Mouse (Mus musculus): ENCODE measurements at regions not wholly inside any gene's neighbourhood (a gene's known extent, or its start where the extent isn't known, plus 50 kb on each side); places are given as distances from the start of the nearest gene placed in this dataset.

- no peak overlapping the region for H3K9ac ChIP-seq (replicated peaks; ENCODE audit: low read length)
- H3K27ac ChIP-seq = peak overlapping the region; percentile 20; the same call in 1 of the 2 replicates
- H3K27me3 ChIP-seq (ENCODE audit: insufficient read depth, low read length) = no peaks in the 10 kb centered on the region
- no peaks in the 10 kb centered on the region for H3K9me3 ChIP-seq (ENCODE audit: low read length)
- 0 out of 2 replicates have a peak overlapping the region, but pooled peaks have one; percentile 25 for H3K4me2 ChIP-seq (ENCODE audit: low read depth, low read length)
- no peaks in the 10 kb centered on the region for H3K36me3 ChIP-seq (ENCODE audit: insufficient read depth, low read length)
- DNase-seq (ENCODE audit: low spot score) (peak; percentile 23), ATAC-seq (no peak)
- TF ChIP-seq CTCF (IDR thresholded peaks at IDR 0.05; ENCODE audit: low read depth) = no peak
- no peak overlapping the region for H3K4me3 ChIP-seq (ENCODE audit: low read length)
- 26% methylated on average over 10 of the region's 10 CpGs for WGBS
- H3K4me1 ChIP-seq (ENCODE audit: insufficient read depth, low read length) = peaks cover 6% of the 10 kb centered on the region; the same call in 1 of the 2 replicates
These were observed 552.1 kb upstream of the Mgmt start for GRCm38 (mm10) chr7:136342211-136342799.

GRCm38 (mm10) chr7:136342822-136343221 lies 551.6 kb upstream of the Mgmt start:
- no peak for TF ChIP-seq CTCF (IDR thresholded peaks at IDR 0.05; ENCODE audit: low read depth)
- WGBS = 8% methylated on average over 8 of the region's 8 CpGs
- H3K36me3 ChIP-seq (ENCODE audit: insufficient read depth, low read length) = no peaks in the 10 kb centered on the region
- no peak overlapping the region for H3K9ac ChIP-seq (replicated peaks; ENCODE audit: low read length)
- H3K4me1 ChIP-seq (ENCODE audit: insufficient read depth, low read length) = peaks cover 6% of the 10 kb centered on the region; the same call in 1 of the 2 replicates
- no peaks in the 10 kb centered on the region for H3K27me3 ChIP-seq (ENCODE audit: insufficient read depth, low read length)
- DNase-seq (ENCODE audit: low spot score) (peak; percentile 58), ATAC-seq (no peak)
- H3K4me2 ChIP-seq (ENCODE audit: low read depth, low read length) = 0 out of 2 replicates have a peak overlapping the region, but pooled peaks have one; percentile 25
- H3K9me3 ChIP-seq (ENCODE audit: low read length) = no peaks in the 10 kb centered on the region
- H3K27ac ChIP-seq = peak overlapping the region; percentile 20; the same call in 1 of the 2 replicates
- no peak overlapping the region for H3K4me3 ChIP-seq (ENCODE audit: low read length)

- 56% methylated on average over 4 of the region's 4 CpGs for WGBS
- Histone ChIP-seq H3K4me3 (ENCODE audit: low read length) (no peak overlapping the region), H3K27me3 (ENCODE audit: insufficient read depth, low read length) (no peaks in the 10 kb centered on the region), H3K4me1 (ENCODE audit: insufficient read depth, low read length) (peaks cover 6% of the 10 kb centered on the region; the same call in 1 of the 2 replicates), H3K9me3 (ENCODE audit: low read length) (no peaks in the 10 kb centered on the region), H3K27ac (no peak overlapping the region), H3K9ac (replicated peaks; ENCODE audit: low read length) (no peak overlapping the region), H3K4me2 (ENCODE audit: low read depth, low read length) (no peak overlapping the region), H3K36me3 (ENCODE audit: insufficient read depth, low read length) (no peaks in the 10 kb centered on the region)
- no peak for TF ChIP-seq CTCF (IDR thresholded peaks at IDR 0.05; ENCODE audit: low read depth)
- no peak for DNase-seq (ENCODE audit: low spot score)
- no peak for ATAC-seq
These were observed 550.9 kb upstream of the Mgmt start for GRCm38 (mm10) chr7:136343494-136343893.

- no peak for TF ChIP-seq CTCF (IDR thresholded peaks at IDR 0.05; ENCODE audit: low read depth)
- Histone ChIP-seq H3K36me3 (ENCODE audit: insufficient read depth, low read length) (no peaks in the 10 kb centered on the region), H3K4me3 (ENCODE audit: low read length) (no peak overlapping the region), H3K9ac (replicated peaks; ENCODE audit: low read length) (no peak overlapping the region), H3K4me1 (ENCODE audit: insufficient read depth, low read length) (peaks cover 6% of the 10 kb centered on the region; the same call in 1 of the 2 replicates), H3K27me3 (ENCODE audit: insufficient read depth, low read length) (no peaks in the 10 kb centered on the region), H3K9me3 (ENCODE audit: low read length) (no peaks in the 10 kb centered on the region), H3K27ac (no peak overlapping the region), H3K4me2 (ENCODE audit: low read depth, low read length) (no peak overlapping the region)
- 77% methylated on average over 3 of the region's 3 CpGs for WGBS
- ATAC-seq (no peak), DNase-seq (ENCODE audit: low spot score) (no peak)
These were observed 549.4 kb upstream of the Mgmt start for GRCm38 (mm10) chr7:136345051-136345450.

- H3K9ac ChIP-seq (replicated peaks; ENCODE audit: low read length) = no peak overlapping the region
- no peak for DNase-seq (ENCODE audit: low spot score)
- H3K9me3 ChIP-seq (ENCODE audit: low read length) = no peaks in the 10 kb centered on the region
- no peaks in the 10 kb centered on the region for H3K36me3 ChIP-seq (ENCODE audit: insufficient read depth, low read length)
- H3K27ac ChIP-seq = no peak overlapping the region
- 83% methylated on average over 4 of the region's 4 CpGs for WGBS
- peaks cover 6% of the 10 kb centered on the region; the same call in 1 of the 2 replicates for H3K4me1 ChIP-seq (ENCODE audit: insufficient read depth, low read length)
- no peak overlapping the region for H3K4me2 ChIP-seq (ENCODE audit: low read depth, low read length)
- ATAC-seq = no peak
- no peaks in the 10 kb centered on the region for H3K27me3 ChIP-seq (ENCODE audit: insufficient read depth, low read length)
- no peak for TF ChIP-seq CTCF (IDR thresholded peaks at IDR 0.05; ENCODE audit: low read depth)
- no peak overlapping the region for H3K4me3 ChIP-seq (ENCODE audit: low read length)
These were observed 547.9 kb upstream of the Mgmt start for GRCm38 (mm10) chr7:136346531-136346930.

- DNase-seq (ENCODE audit: low spot score) (no peak), ATAC-seq (no peak)
- H3K36me3 ChIP-seq (ENCODE audit: insufficient read depth, low read length) = no peaks in the 10 kb centered on the region
- WGBS = 59% methylated on average over 1 of the region's 1 CpGs
- H3K9ac ChIP-seq (replicated peaks; ENCODE audit: low read length) = no peak overlapping the region
- no peak for TF ChIP-seq CTCF (IDR thresholded peaks at IDR 0.05; ENCODE audit: low read depth)
- no peaks in the 10 kb centered on the region for H3K27me3 ChIP-seq (ENCODE audit: insufficient read depth, low read length)
- H3K4me3 ChIP-seq (ENCODE audit: low read length) = no peak overlapping the region
- H3K9me3 ChIP-seq (ENCODE audit: low read length) = no peaks in the 10 kb centered on the region
- H3K4me2 ChIP-seq (ENCODE audit: low read depth, low read length) = no peak overlapping the region
- H3K4me1 ChIP-seq (ENCODE audit: insufficient read depth, low read length) = no peaks in the 10 kb centered on the region
- H3K27ac ChIP-seq = no peak overlapping the region
These were observed 546.1 kb upstream of the Mgmt start for GRCm38 (mm10) chr7:136348309-136348708.

GRCm38 (mm10) chr7:136349651-136350050 lies 544.8 kb upstream of the Mgmt start:
- no peak overlapping the region for H3K4me3 ChIP-seq (ENCODE audit: low read length)
- H3K9me3 ChIP-seq (ENCODE audit: low read length) = no peaks in the 10 kb centered on the region
- no peak overlapping the region for H3K9ac ChIP-seq (replicated peaks; ENCODE audit: low read length)
- H3K27me3 ChIP-seq (ENCODE audit: insufficient read depth, low read length) = no peaks in the 10 kb centered on the region
- H3K36me3 ChIP-seq (ENCODE audit: insufficient read depth, low read length) = no peaks in the 10 kb centered on the region
- no peak overlapping the region for H3K4me2 ChIP-seq (ENCODE audit: low read depth, low read length)
- DNase-seq (ENCODE audit: low spot score) (no peak), ATAC-seq (no peak)
- TF ChIP-seq CTCF (IDR thresholded peaks at IDR 0.05; ENCODE audit: low read depth) = no peak
- H3K4me1 ChIP-seq (ENCODE audit: insufficient read depth, low read length) = no peaks in the 10 kb centered on the region
- H3K27ac ChIP-seq = no peak overlapping the region
- 77% methylated on average over 14 of the region's 14 CpGs for WGBS

All from hindbrain, postnatal 0 days (tissue).